Mouse (Mus musculus): Measurements from ENCODE around the gene C530008M17Rik.

C530008M17Rik gene

DNA sequence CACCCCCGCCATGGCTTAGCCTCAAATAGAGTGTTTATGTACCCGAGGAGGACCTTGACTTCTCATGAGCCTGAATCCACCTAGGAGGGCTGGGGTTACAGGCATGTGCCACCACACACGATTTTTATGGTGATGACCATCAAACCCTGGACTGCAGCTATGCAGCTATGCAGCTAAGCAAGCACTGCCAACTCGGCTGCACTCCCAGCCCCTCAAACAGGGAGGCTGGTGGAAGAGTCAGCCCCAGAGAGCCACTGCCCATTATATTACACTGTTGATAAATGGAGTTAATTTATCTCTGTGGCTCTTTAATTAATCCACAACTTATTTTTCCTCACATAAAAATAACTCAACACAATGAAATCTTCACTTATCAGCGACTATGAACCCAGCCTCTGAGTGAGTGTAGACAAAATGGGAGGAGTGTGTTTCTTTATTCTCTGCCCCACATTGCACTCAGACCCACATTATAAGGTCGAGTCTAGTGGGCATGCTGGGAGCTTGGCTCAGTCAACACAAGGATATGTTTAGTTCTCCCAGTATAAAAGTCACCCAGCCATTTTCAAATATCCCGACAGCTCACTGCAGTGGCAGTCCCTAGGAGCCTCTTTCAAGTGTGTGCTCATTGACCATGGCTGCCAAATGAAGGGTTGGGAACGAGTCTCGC, 117.3 kb downstream of the C530008M17Rik start:
- no peak for DNase-seq (ENCODE audit: low spot score)

DNA sequence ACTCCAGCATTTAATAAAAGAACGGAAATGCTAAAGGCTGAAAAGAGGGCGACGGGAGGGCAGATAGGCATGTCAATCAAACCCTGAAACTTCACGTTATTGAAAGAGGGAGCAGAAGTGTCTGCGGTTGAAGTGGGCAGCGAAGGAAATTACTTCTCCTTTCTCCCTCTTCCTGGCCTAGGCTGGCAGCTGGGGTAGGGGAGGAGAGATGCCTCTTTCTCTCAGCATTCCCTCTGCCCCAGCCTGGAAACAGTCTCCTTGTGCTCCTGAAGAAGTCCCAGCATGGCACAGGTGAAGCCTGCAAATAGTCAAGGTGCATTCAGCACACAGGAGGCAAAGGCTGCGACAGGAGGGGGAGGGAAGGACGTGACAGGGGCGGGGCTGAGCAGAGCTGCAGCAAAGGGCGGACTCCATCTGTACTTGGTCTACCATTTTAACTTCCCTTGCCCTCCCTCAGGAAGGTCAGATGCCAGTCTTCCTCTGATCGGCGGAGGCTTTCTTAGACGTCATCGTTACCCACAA, 122.8 kb downstream of the C530008M17Rik start:
- peak; percentile 35 for DNase-seq (ENCODE audit: low spot score)

DNA sequence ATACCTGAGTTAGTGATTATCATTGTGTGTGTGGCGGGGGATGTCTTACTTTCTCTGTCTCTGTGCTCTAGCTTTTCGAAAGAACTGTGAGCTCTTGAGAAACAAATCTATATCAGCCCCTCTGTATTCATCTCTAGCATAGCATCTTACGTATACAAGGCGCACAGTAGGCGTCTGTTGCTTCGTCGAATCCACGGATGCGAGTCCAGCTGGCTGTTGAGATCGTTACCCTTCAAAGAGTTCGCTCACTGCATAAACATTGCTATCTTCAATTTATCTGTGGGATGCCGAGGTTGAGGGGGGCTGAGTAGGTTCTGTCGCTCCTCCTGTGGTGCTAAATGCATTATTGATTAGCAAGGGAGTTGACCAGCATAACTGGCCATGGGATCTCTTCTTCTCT, 125.6 kb downstream of the C530008M17Rik start:
- no peak for DNase-seq (ENCODE audit: low spot score)

DNA sequence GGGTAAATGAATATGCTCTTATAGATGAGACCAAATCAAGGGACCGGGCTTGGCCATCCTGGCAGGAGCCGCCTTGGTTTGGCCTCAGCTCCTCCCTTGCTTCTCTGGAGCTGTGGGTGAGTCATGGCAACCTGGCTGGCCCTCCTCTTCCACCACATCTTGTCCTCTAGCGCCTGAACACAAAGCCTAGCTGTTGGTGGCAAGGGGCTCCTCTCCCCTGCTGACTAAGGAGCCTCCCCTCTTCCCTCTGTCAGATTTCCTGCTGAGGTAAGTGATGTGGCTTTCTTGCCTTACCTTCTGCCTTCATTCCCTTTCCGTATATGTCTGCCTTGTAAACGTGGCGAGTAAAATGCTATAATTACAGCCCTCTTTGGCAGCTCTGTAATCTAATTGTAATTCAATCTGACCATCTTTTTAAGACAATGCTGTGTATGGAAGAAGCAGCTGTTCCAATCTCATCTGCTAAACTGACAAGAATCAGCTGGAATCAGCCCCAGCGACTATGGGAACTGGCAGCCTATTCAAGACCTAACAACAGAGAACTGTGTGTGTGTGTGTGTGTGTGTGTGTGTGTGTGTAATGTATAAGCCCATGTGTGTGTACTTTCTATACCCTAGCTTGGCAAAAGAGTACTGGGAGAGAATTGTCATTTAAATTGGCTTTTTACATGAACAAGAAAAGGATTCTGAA, 126.2 kb downstream of the C530008M17Rik start:
- no peak for DNase-seq (ENCODE audit: low spot score)

DNA sequence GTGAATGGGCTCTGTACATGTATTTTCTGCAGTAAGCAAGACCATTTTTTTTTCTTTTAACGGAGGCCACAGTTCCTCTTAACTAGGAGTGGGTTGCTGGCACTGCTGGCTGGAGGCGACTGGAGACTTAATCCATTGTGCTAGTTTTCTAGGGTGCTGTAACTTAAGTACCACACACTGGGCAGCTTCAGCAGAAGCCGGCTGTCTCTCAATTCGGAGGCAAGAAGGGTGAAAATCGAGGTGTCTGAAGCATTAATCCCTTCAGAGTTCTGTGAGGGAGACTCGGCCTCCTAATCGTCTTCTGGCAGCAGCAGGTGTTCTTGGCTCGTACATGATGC, 126.8 kb downstream of the C530008M17Rik start:
- DNase-seq (ENCODE audit: low spot score): no peak

DNA sequence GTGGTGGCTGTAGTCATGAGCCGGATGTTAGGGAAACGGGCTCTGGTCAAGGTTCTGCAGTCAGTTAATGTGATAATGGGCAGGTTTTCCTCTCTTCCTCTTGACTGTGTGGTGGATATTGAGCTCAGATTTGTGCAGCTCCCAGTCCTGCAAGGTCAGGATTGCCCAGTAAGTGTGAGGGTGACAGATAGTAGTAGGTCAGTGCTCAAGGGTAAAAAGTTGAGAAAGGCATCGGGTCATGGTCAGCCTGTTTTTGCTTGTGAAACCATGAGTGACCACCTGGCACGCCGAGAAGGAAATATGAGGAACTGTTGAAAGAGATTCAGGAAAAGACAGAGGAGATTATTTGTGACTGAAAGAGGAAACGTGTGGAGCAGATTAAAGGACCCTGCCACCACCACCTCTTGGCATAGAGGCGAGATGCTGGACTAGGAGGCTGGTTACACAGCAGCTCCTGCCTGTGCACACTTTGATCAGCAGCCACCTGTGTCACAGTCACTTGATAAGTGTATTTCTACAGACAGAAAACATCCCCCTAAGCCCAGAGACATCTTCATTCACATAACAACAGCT, 127.9 kb downstream of the C530008M17Rik start:
- no peak for DNase-seq (ENCODE audit: low spot score)

DNA sequence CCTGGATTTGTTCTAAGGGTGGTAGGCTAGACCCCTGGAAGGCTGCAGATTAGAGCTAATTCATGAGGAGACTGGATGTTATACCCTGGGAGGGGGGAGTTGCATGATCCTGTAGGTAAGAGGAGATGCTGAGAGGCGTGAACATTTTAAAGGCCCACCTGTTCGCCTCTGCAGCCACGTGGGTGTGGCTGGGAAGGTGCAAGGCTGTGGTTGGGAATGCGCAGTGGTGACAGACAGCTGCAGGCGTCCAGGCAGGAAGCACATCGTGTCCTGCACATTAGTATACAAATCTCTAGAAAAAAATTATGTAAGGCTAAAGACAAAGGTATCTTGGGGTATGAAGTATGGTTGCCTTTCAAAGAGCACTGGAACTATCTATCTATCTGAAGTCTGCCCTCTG, 128.7 kb downstream of the C530008M17Rik start:
- DNase-seq (ENCODE audit: low spot score): no peak

DNA sequence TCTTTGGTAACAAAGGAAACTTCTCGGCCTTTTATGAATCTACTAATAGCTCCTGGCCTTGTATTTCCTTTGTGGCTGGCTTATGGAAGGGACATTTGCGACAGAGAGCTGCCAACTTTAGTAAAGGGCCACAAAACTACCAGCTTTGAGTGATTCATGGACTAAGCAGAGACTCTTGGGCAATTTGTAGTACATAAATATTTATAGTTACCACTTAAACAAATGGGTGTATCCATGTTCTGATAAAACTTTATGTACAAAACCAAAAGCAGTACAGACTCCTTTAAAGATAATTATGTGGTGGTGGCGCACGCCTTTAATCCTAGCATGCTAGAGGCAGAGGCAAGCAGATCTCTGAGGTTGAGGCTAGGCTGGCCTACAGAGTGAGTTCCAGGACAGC, 133.6 kb downstream of the C530008M17Rik start:
- DNase-seq (ENCODE audit: low spot score): no peak

DNA sequence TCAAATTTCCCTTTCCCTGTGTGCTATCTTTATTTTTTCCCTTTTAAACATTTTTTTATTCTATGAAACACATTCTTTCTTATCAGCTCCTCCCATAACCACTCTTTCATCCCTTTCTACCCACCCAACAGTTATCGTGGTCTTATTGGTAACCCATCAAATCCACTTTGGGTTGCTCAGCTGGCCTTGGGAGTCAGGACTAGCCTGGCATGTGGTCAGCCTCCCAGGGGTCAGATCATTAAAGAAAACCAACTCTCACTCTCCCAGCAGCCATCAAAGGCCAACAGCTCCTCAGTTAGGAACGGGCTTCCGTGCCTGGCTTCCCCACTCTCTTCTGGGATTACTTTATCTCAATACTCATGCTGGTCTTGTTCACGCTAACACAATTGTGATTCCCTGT, 135.0 kb downstream of the C530008M17Rik start:
- no peak for DNase-seq (ENCODE audit: low spot score)

DNA sequence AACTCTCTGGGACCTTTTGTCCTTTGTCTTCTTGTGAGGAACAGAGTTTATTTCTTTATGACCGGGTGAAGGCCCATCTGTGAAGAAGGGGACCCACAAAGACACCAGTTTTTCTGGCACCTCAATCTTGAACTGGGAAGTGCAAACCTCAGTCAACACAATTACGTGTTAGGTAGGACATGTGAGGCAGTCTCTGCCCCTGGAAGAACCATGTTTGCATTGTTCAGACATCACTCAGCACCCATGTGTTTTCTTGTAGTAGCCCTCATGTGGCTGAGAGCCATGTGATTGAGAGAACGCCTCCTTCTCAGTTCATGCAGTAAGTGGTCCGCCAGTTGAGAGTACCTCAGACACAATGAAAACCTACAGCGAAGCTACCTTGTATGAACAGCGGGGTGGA, 136.4 kb downstream of the C530008M17Rik start:
- DNase-seq (ENCODE audit: low spot score): no peak

DNA sequence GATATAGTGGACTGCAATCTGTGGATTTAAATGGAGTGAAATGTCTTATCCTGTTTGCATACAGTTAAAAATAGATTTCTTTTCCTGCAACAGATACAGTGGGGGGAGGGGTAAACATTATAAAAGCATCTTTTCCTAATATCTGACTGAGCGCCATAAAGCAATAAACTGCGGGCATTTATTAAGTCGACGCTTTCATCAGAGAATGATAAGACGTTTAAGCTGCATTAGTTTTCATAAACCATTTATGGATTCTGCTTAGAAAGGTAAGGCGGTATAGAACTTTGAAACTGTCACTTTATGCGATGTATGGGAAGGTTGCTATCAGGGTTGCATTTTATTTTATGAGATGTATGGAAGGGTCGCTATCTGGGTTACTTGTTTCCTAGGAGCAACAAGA, 141.7 kb downstream of the C530008M17Rik start:
- no peak for DNase-seq (ENCODE audit: low spot score)

DNA sequence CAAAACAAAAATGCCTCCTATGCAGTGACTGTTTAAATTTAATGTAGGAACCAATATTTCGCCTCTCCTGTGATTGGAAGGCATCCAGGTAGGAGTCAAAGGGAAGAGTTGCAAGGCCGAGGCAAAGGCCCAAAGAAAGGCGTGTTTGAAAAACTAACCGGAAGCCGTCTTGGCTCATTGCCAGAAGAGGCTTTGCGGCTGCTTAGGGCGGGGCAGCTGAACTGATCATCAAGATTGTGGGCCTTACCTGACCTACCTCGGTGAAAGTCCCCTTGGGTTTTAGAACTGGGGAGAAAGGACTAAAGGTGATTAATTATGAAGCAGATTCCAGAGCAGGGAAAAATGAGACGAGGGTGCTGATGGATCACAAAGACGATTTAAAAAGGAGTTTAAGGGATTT, 143.2 kb downstream of the C530008M17Rik start:
- DNase-seq (ENCODE audit: low spot score): no peak

DNA sequence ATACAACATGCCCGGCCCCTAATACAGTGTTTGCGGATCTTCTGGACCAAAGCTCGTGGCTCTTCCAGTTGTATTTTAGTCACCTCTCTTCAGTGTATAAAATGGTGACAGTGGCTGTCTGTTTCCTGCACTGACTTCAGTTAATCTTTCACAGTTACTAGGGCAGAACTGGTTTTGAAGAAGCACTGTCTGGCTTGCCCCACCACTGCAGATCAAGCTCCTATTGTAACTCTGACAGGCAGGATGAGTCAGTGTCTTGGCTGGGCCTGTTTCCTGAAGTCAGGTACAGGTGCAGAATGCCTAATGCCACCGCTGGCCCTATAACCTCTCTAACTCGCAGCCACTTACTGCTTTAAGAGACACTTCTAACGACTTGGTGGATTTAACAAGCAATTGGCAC, 152.7 kb downstream of the C530008M17Rik start:
- no peak for DNase-seq (ENCODE audit: low spot score)

DNA sequence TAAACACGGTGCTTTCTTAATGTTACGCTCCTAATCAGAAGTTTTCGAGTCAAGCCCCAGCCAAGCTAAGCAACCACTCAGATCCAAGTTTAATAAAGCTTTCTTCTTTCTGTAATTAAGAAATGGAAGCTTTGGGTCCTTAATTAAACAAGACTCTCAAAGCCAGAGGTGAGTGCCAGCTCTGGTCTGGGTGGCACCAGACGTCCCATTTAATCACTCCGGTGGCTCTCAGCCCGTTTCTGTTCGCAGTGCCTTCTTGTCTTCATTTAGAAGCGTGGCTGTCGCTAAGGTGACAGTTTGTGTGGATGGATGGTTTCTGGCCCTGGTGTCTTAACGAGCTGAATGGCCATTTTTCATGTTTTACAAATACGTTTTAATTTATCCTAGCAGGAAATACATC, 158.7 kb downstream of the C530008M17Rik start:
- DNase-seq (ENCODE audit: low spot score): no peak

DNA sequence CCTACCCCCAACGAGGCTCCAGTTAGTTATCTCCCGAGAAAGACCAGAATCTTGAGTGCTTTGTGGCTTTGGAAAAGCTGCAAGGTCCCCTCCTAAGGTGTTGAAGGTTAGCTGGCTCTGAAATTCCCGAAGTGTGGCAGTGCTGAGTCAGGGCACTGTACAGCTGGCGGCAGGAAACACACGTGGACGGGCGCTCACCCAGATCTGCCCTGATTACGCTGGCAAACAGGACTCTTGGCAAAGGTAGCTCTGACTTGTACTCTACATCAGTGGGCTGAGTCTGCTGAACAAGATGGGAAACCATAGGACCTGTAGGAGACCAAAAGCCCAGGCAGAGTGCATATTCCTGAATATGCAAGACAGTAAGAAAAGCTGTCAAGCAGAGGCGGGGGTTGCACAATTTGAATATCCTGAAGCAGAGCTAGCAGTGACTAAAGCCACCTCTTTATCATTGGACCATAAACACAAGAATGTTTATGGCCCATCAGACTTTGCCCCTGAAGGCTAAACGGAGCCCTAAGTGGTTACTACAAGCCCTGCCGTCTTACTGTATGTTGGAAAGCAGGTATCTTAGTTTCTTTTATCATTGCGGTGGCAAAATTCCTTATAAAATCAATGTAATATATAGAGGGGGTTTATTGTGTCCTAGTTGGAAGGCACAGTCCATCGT, 159.6 kb downstream of the C530008M17Rik start:
- no peak for DNase-seq (ENCODE audit: low spot score)

DNA sequence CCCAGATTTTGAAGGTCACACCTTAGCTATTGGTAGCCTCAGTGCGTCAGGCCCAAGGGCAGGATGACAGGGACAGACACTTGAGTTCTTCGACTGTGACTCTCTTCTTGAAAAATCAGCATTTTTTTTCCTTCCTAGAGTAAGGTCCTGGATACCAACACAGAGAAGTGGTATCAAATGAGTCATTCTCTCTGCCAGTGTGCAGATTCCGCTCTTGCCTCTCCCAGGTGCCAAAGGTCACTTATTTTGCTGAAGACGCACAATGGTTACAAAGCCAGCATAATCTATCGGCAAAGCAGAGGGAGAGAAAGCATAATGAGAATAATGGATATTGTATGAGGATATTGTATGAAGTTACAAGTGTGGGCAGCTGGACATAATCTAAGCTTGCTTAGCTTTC, 160.4 kb downstream of the C530008M17Rik start:
- no peak for DNase-seq (ENCODE audit: low spot score)

DNA sequence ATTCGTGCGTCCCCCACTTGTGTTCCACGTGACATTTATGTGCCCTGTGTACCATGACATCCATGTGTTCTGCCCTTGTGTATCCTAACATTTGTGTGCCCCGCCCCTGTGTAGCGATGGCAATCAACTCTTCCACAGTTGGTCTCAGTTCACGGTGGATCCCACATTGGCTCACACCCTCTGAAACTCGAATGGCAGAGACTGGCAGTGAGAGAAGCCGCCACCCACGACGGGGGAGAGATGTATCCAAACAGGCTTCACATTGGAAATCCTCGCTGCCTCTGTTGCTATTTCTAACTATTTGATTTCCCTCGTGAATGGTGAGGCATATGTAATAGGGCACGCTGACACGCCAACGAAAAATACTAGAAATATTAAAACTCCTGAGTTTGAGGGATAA, 161.4 kb downstream of the C530008M17Rik start:
- no peak for DNase-seq (ENCODE audit: low spot score)

DNA sequence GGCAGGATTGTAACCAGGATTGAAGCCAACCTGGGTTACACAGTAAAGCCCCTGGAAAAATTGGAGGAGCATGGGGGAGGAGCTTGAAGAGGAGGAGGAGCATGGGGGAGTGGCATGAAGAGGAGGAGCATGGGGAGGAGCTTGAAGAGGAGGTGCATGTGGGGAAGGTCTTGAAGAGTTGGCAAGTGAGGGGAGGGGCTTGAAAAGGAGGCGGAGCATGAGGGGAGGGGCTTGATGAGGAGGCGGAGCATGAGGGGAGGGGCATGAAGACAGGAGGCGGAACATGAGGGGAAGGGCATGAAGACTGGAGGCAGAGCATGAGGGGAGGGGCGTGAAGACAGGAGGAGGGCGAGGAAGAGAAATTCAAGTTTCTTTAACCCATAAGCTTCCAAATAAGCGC, 162.5 kb downstream of the C530008M17Rik start:
- no peak for DNase-seq (ENCODE audit: low spot score)

DNA sequence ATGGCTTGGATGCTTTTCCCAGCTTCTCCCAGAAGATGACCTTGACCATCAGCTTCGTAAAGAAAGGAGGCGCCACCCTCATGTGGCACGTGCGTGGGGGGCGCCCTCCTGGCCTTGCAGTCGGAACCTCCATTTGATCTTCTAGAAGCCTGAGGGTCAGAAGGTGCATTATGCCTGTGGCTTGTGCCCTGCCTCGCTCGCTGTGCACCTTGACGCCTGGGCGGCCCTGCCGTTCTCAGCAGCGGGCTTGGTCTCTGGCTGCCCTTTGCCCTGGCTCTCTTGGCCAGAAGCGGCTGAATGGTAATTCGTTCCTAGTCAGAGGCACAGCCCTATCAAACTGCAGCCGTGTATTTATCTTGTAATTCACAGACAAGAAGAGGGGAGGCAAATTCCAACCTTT, 165.8 kb downstream of the C530008M17Rik start:
- no peak for DNase-seq (ENCODE audit: low spot score)

DNA sequence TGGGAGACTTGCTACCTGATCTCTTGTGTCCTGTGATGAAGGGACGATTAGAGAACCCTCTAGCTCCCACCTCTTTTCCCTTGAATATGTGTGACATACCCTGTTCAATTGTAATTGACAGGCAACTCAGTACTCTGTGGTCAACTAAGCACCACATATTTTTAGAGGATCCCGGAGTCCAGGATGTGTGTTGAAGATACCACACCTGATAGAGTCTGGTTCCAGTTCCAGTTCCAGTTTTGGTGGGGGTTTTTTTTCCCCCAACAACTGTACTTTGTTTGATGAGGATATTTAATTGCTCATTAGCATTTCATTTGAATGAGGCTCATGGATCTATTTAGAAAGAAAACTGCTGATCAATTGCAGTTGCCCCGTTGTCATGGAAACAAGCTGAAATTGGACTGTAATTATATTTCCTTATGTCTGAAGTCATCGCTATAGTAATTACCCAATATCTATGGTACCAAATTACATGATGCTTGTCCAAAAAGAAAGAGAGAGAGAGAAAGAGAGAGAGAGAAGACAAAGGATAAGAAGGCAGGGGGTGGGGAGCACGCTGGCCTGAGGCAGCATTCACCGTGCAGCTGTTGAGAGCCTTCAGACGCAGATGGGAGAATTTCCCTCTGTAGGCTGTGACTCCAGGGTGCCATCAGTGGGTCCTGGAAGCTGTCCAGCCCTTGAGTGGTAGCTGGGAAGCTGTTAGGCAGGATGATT, 172.4 kb downstream of the C530008M17Rik start:
- no peak for DNase-seq (ENCODE audit: low spot score)

DNA sequence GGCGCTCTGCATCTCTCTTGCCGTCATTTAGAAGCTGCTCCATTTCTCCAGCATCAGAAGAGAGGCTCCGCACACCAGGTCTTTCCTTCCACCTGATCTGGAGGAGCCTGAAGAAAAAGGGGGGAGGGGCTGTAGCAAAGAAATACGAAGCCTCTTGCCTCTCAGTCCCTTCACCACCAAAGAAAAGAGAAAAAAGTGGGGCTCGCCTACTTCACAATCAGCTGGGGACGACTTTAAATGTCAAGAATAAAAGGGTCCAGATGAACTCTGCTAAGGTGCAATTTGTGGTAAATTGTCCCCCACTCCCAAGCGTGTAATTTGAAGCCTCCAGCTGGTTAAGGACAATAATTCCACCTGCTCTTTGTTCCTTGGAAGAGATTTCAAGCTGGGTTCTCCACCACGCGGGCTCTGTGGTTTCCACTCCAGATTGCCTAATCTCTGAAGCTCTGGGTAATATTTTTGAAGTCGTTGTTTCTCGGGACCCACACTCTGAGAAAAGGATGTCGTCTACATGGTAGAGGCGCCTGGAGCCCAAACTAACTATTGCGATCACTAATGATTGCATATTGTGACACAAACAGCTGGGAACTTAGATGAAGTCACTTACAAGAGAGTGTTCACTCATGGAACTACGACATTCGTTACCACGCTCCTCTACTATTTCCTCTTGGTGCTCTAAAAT, 176.4 kb downstream of the C530008M17Rik start:
- DNase-seq (ENCODE audit: low spot score): no peak

DNA sequence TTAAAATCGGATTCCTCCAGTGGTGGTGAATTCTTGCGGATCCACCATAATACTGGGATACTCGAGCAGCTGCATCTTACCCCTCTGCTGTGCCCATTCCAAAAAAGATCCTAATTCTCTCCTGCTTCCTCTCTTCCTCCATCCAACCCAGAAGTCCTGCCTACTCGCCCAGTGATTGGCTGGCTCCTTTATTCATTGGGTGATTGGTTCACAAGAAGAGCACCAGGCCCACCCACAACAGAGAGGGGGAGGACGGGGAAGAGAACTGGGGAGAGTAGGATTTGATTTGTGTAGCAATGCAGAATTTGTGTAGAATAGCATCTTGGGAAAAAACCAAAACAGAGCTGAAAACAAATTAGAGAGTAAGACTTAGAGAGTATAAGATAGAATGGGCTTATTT, 180.7 kb downstream of the C530008M17Rik start:
- DNase-seq (ENCODE audit: low spot score): no peak
